Mouse (Mus musculus): ENCODE measurements around the gene Olfr345.

Olfr345 gene

DNA sequence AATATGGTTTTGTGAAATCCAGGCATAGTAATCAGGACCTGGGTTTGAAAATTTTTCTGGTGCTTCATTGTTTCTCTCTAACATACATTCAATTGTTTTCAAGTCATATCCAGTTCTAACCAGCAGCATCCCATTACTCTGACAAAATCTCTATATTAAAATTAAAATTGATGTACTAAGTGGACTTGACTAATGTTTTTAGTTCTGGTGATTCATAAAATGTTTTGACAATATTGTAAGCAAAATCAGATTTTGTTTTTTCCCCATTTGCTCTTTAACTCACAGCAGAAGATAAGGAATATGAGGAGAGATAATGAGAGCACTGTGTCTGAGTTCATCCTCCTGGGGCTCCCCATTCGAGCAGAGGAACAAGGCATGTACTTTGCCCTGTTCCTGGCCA, at the start of gene Olfr345:
TSS of gene Olfr345 (plus strand) at position 301 of the 400 bp plus-strand sequence.
- DNase-seq (ENCODE audit: low read depth, low spot score) = no peak

DNA sequence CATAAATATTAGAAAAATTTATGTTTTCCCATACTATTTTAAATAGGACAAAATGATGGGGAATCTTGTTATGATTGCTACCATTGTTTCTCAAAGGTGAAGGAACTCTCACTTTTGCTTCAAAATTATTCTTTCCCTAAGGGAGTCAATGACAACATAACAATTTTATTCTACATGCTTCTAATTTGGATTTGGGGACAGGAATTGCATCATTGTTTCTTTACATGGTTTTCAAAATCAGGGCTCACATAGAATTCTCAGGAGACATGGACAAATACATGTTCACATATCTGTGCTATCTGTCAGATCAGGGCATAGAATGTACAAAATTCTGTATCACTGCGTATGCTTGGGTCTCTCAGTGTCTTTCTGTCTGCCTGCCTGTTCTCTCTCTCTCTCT, 45.6 kb downstream of the Olfr345 start, which contains the start of gene Olfr346:
TSS of gene Olfr346 (plus strand) at position 301 of the 400 bp plus-strand sequence.
- DNase-seq (ENCODE audit: low read depth, low spot score) = no peak

Data from CD4-positive, CD25-positive, alpha-beta regulatory T cell, adult 2 months (primary cell).